Mouse (Mus musculus) layer of hippocampus, adult 8-10 months (tissue): ENCODE data around the gene Tubb4b. TPM values are rescaled to one million over a fixed set of nuclear protein-coding genes. Genes with fewer than 3 reads are reported as not detected.
A peak's percentile ranks its signal among the peaks of the same experiment; 100 is the strongest.

Experiments
- DNase-seq, 2 experiments: peaks; one replicate each; pipeline ENCODE4 v3.0.0; 2022; ENCODE audit warnings: low spot score in 2 of 2
- total RNA-seq, 4 experiments: library from RNA; stranded (reverse); gene quantifications; 2 replicates each; pipeline ENCODE4 v1.2.4; 2022

Tubb4b gene
- total RNA-seq, 4 experiments from 2014 or later: 303 to 348 (median 313) TPM

- no peak for DNase-seq
These were observed 1.4 kb upstream of the Tubb4b start for GRCm38 (mm10) chr2:25225811-25226379.

GRCm38 (mm10) chr2:25224766-25225752 lies 557 bp upstream of the Tubb4b start:
- DNase-seq: peak; percentile 99 to 100

DNA sequence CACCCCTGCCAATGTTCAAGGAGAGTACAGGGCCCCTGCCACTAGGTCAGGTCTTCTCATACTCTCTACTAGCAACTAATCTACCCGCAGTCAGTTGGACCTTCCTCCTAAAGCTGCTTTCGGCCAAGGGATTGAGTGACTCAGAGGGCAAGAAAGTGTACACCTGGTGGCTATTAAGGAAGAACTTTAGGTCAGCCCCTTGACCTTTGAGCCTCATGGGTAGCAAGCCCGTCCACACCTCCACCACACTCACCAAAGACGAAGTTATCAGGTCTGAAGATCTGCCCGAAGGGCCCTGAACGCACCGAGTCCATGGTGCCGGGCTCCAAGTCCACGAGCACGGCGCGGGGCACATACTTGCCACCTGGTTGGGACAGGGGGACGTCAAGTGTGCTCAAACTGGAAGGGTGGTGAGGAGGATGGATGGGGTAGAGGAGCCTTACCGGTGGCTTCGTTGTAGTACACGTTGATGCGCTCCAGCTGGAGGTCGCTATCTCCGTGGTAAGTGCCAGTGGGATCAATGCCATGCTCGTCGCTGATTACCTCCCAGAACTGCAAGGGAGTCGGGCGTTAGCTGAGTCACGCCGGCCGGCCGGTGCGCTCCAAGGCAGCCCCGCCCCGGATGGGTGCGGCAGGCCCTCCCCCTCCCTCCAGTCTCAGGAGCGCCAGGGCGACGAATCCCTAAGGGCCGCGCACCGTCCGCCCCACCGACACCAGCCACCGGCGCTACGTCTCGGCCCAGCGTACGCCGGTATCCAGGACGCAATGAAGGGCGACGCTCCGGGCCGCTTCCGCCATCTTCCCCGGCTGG lies 616 bp downstream of the Tubb4b start:
- DNase-seq: peak; percentile 67

DNA sequence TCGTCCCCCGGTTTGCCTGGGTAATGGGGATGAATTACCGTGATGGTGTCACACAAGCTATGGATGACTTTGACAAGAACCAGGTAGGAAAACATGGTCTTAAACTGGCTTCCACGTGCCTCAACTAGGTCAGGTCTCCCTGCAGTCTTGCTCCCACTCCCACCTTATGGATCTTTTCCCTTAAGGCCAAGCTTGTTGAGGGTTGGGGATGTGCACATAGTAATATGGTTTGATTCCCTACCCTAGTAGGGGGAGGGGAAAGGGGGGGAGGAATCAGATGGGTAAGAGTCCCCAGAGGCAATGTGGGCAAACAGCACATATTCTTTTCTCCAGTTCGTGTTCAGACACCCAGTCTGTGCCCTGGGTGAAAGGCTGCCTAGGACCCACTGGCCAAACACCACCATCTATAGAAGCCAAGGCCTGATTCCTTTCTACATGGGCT lies 3.1 kb downstream of the Tubb4b start:
- no peak for DNase-seq

DNA sequence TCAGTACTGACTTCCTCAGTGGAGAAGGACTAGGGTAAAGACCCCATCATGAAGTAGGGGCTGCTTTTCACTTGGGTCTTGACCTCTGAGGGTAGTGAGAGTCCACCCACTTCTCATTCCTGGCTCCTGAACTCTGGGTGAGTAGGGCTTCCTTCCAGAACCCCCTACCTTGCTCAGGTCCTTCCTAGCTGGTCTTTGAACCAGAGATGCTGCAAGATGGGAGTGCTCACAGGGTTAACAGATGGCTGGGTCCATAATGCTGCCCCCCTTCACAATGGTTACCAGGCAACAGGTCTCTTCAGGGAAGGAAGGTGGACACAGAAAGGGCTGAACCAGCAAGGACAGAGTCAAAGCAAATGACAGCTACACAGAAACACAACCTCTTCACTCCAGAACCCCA lies 6.1 kb downstream of the Tubb4b start, which contains the start of gene Fam166a:
TSS of gene Fam166a (plus strand) at position 301 of the 400 bp plus-strand sequence.
- no peak for DNase-seq

DNA sequence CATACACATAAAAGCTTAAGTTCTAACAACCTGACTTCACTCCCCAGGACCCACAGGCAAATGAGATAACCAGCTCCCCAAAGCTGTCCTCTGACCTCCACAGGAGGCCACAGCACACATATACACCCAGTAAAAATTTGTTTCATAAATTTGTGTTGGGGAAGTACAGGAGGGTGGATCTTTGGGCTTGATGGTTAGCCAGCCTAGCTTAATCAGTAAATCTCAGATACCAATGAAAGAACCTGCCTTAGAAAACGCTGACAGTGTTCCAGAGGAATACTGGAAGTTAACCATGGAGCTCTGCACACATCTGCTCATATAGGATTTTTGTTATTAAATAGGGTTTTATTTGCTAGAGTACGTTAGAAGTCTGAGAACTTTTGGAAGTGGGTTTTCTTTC lies 6.8 kb downstream of the Tubb4b start:
- no peak for DNase-seq

DNA sequence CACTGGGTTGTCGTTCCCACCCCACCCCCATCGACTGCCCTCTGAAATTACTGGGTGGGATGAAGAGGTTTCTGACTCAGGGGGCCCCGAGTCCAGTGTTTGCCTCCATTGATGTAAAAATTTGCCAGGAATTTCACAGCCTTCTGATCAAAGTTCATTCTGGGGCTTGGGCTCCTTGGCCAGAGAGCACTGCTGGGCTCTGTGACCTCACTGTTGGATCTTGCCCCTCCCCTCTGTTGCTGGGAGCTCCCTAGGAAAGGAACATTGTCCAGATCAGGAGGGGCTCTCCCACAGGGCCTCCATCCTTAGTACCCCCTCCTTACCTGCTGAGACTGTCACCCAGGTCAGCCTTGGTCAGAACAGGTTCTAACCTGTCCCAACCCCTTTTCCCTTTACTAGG lies 10.1 kb downstream of the Tubb4b start, which contains the start of gene Stpg3:
TSS of gene Stpg3 (minus strand) at position 194 of the 400 bp plus-strand sequence.
- no peak for DNase-seq

- DNase-seq: no peak
These were observed 11.1 kb downstream of the Tubb4b start for GRCm38 (mm10) chr2:25213266-25213865.

DNA sequence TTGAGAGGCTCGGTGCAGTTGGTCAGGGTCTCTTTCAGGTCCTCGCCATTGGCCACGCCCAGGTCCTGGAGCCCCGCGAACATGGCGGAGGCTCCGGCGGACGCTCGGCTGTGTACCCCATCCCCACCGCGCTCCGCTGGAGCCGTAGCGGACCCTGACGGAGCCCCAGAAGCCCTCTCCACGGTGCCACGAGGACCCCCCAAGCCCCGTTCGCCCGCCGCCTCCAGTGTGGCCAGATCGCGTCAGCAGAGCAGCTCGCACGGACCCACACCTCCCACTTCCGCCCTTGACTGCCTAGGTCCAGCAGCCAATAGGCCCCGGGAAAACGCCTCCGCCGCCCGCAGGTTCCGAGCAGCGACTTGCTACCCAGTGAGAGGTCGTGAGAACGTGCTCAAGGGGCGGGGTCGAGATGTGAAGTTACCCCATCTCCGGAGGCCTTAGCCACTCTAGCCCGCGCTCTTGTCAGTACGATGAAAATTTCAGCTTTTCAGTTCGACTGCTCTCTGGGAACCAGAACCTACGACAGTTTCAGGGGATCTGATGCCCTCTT lies 13.3 kb downstream of the Tubb4b start, which contains the start of gene Nelfb:
TSS of gene Nelfb (minus strand) at position 369 of the 550 bp plus-strand sequence.
- peak; percentile 75 to 80 for DNase-seq

- no peak for DNase-seq
These were observed 13.8 kb downstream of the Tubb4b start for GRCm38 (mm10) chr2:25210686-25211085.

GRCm38 (mm10) chr2:25207593-25207992 lies 16.9 kb downstream of the Tubb4b start:
- no peak for DNase-seq

DNA sequence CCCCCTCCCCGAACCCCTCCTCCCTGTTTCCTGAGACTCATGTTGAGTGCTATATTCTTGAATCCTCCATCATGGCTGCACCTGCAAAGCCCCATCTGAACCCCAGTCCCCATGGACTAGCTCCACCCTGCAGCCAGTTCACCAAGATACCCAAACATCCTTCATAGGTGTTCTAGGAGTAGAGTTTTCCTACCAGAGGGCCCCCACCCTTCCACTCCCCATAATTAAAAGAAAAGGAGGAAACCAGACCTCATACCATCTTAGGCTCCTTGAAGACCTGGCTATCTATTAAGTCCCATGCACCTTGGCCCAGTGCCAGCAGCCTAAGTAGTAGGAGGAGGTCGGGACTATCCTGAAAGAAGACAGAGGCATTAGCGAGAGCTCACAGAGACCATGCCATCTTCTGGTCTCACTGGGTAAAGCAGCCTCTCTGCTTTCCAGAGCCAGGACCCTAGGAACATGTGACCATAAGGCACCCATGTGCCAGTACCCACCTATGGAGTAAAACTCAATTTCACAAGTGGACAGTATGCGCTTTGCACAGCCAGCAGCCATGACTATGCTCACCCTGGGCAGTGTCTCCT lies 20.8 kb downstream of the Tubb4b start:
- no peak for DNase-seq

- no peak for DNase-seq
These were observed 23.9 kb downstream of the Tubb4b start for GRCm38 (mm10) chr2:25200631-25201030.

- no peak for DNase-seq
These were observed 26.6 kb downstream of the Tubb4b start for GRCm38 (mm10) chr2:25197946-25198345.

GRCm38 (mm10) chr2:25197191-25197590 lies 27.3 kb downstream of the Tubb4b start:
- DNase-seq: no peak

DNA sequence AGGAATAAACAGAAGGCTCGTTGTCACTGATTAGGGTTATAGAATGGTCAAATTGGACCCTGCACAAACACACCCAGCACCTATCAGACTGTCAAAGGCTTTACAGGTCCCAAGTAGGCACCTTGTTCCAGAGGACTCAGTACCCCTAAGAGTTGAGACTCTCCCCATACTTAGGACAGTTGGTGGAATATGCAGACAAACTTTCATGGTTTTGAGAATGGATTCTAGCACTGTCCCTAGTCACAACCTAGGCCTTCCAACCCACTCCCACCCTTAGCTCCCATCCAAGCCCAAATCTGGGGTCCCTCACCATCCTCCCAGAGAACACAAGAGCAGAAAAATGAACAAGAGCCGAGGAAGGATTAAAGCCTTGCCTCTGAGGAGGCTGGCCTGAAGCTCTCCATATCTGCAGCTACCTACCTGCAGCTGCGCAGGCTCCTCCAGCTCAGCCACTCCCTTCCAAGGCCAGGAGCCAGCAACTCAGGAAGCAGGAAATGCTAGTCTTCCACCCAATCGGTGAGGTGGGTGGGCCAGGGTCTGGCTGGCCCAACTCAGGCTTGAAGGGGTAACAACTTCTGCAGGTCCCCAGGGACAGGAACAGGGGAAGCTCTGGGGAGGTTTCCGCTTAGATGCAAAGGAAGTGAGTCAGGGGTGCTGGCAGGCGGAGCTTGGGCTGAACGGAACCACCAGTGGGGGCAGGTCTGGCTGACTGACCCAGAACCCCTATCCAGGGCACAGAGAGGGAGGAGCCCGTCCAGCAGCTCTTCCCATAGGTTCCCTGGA lies 28.1 kb downstream of the Tubb4b start, which contains the start of gene Tor4a:
TSS of gene Tor4a (minus strand) at position 715 of the 783 bp plus-strand sequence.
- no peak for DNase-seq

GRCm38 (mm10) chr2:25195211-25196156 lies 29.0 kb downstream of the Tubb4b start:
- no peak for DNase-seq

DNA sequence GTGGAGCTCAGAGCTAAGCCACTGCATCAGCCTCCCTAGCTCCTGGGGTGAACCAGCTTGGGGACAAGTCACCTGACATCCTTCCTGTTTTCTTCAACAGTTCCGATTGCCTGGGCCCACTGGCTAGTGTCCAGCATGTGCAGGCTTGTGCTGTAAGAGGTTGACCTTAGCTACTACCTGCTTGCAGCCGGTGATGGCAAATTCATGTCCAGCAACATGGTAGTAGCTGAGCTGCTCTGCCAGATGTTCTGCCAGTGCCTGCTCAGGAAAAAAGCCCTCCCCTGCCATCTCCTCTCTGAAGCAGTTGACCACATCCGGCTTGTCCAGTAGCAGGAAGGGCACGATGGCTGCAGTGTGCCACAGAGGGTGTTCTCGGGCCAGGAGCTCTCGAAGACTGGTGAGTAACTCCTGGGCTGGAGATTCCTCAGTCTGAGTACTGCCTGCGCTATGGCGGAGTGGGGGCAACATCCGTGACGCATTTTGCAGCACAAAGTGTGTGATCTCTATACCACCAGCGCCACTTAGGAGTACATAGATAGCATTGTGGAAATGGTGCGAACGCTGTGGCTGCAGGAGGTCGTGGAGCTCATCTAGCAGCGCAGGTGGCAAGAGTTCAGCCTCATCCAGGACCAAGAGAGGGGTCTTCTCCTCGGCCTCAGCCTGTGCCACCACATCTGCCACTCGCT lies 29.9 kb downstream of the Tubb4b start:
- no peak for DNase-seq
